Mouse (Mus musculus) midbrain, embryonic 10.5 days (tissue): ENCODE measurements around the gene Prkca. TPM values are rescaled to one million over a fixed set of nuclear protein-coding genes. Genes with fewer than 3 reads are reported as not detected.

ENCODE experiments used
- DNase-seq: peaks from one replicate; pipeline ENCODE4 v3.0.0-alpha.2; 2017; ENCODE audit warnings: low spot score
- H3K27ac ChIP-seq: fragments of 300-500 bp; sonication (generic); replicated peaks from 2 replicates; pipeline ENCODE4 v1.5.1; 2016; ENCODE audit warnings: mild to moderate bottlenecking
- H3K27me3 ChIP-seq: fragments of 300-500 bp; sonication (generic); 2 replicates; pipeline ENCODE4 v1.6.1; 2016; ENCODE audit warnings: low read depth, mild to moderate bottlenecking; ENCODE audit not compliant: poor library complexity, severe bottlenecking
- H3K36me3 ChIP-seq: fragments of 300-500 bp; sonication (generic); 2 replicates; pipeline ENCODE4 v1.6.1; 2016; ENCODE audit warnings: mild to moderate bottlenecking, moderate library complexity
- H3K4me1 ChIP-seq: fragments of 300-500 bp; sonication (generic); 2 replicates; pipeline ENCODE4 v1.6.1; 2016
- H3K4me3 ChIP-seq: fragments of 300-500 bp; sonication (generic); 2 replicates; pipeline ENCODE4 v1.5.1; 2016; ENCODE audit warnings: mild to moderate bottlenecking, moderate library complexity
- H3K9me3 ChIP-seq: fragments of 300-500 bp; sonication (generic); replicated peaks from 2 replicates; pipeline ENCODE4 v1.6.1; 2016; ENCODE audit warnings: mild to moderate bottlenecking
- WGBS: fragments of 180-500 bp; shearing (Covaris S2); methylation state at CpG from one replicate; pipeline ENCODE4 v1.1.7; 2016; 5-methylcytosine and 5-hydroxymethylcytosine counted together
- polyA plus RNA-seq: library from polyadenylated mRNA; unstranded; fragments of >200 nt; fragmentation: Nextera tagmentation; extraction: Ambion mirVana; gene quantifications from 2 replicates; pipeline ENCODE4 v1.2.1, GENCODE M21; 2016

Gene Prkca
- polyA plus RNA-seq, 1 experiment from 2014 or later = 2.5 TPM

DNA sequence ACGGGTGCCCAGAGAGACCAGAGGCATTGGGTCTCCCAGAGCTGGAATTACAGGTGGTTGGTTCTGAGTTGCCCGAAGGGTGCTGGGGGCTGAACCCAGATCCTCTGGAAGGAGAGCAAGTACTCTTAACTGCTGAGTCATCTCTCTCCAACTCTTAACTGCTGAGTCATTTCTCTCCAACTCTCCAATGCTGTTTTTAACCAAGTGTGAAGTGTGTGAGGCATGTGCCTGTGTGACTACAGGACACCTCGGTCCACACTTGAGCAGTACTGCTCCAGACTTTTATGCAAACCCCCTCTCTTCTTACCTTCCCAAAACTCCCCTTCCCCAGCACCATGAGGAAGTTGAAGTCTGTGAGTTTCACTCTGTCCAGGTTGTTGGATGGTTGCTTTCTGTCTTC lies 357.8 kb downstream of the Prkca start:
- Histone ChIP-seq H3K27me3 (peaks cover 12% of the 10 kb centered on the region), H3K27ac (no peak overlapping the region), H3K4me1 (peaks cover 10% of the 10 kb centered on the region), H3K36me3 (no peaks in the 10 kb centered on the region), H3K9me3 (no peaks in the 10 kb centered on the region), H3K4me3 (no peak overlapping the region)
- no peak for DNase-seq
- 92% methylated on average over 3 of the region's 3 CpGs for WGBS

DNA sequence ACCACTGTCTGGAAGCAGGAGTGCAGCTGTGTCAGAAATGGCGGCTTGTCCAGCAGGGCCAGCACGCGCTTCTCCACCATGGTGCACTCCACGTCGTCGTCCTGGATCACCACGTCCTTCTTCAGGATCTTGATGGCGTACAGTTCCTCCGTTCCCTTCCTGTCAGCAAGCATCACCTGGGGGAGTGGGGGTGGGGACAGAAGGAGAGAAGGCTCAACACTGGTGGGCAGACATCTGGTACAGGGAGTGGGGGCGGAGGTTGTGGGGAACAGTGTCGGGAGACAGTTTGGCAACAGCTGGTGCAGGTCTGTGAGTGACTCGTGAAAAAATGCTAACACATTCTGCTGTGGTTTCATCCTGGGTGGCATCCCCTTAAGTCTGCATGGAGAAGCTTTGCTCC lies 359.8 kb downstream of the Prkca start:
- 93% methylated on average over 12 of the region's 12 CpGs for WGBS
- H3K9me3 ChIP-seq = no peaks in the 10 kb centered on the region
- H3K36me3 ChIP-seq = no peaks in the 10 kb centered on the region
- no peak overlapping the region for H3K4me3 ChIP-seq
- peaks cover 21% of the 10 kb centered on the region for H3K27me3 ChIP-seq
- H3K4me1 ChIP-seq = peaks cover 26% of the 10 kb centered on the region
- H3K27ac ChIP-seq = no peak overlapping the region
- DNase-seq = no peak

DNA sequence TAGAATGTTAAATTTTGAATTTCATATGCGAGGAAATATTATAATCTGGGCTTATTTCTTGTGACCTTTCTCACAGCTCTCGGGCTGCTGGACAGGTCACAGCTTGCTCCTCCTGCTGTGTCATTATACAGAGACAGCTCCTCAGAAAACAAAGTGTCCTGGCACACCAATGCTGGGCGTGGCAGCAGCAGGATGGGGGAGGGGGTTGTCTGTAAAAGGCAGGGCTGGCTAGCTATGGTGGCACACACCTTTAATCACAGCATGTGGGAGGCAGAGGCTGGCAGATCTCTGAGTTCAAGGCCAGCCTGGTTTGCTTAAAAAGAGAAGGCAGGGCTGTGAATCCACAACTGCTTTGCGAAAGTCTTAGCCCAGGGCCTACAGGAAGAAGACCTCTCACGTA lies 360.5 kb downstream of the Prkca start:
- 61% methylated on average over 5 of the region's 5 CpGs for WGBS
- Histone ChIP-seq H3K27ac (no peak overlapping the region), H3K27me3 (peaks cover 23% of the 10 kb centered on the region), H3K9me3 (no peaks in the 10 kb centered on the region), H3K4me3 (no peak overlapping the region), H3K4me1 (peaks cover 29% of the 10 kb centered on the region), H3K36me3 (no peaks in the 10 kb centered on the region)
- DNase-seq = no peak

DNA sequence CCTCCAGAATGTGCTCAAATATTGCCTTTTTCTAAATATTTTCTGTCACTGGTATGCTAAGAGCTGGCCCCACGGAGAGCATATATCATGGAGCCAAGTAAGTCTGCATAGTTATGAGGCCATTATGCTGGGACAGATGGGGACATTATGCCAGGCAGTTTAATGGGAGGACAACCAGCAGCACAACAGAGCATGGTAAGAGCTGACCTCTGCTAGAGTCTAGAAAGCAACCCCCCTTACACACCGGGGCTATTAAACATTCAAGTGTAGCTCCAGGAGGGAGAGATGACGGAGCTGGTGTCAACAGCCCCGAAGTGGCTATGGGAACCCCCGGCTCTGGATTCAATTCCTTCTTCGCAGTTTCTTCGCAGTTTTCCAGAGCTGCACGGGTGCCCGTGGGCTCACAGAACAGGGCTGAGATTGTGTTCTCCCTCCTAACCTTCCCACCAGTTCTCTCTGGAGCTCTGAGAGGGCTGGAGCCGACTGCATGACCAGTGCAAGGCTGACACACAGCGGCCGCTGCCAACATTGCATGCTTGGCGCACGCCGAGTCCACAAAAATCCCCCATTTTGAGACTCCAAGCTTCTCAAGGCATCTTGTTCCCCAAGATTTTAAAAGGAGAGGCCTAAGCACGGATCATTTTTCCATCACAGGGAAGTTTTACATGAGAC lies 361.4 kb downstream of the Prkca start:
- H3K27me3 ChIP-seq = peaks cover 23% of the 10 kb centered on the region
- peak; percentile 81 for DNase-seq
- H3K9me3 ChIP-seq = no peaks in the 10 kb centered on the region
- H3K36me3 ChIP-seq = no peaks in the 10 kb centered on the region
- WGBS = 27% methylated on average over 16 of the region's 16 CpGs
- H3K4me3 ChIP-seq = no peak overlapping the region
- no peak overlapping the region for H3K27ac ChIP-seq
- peaks cover 29% of the 10 kb centered on the region for H3K4me1 ChIP-seq

DNA sequence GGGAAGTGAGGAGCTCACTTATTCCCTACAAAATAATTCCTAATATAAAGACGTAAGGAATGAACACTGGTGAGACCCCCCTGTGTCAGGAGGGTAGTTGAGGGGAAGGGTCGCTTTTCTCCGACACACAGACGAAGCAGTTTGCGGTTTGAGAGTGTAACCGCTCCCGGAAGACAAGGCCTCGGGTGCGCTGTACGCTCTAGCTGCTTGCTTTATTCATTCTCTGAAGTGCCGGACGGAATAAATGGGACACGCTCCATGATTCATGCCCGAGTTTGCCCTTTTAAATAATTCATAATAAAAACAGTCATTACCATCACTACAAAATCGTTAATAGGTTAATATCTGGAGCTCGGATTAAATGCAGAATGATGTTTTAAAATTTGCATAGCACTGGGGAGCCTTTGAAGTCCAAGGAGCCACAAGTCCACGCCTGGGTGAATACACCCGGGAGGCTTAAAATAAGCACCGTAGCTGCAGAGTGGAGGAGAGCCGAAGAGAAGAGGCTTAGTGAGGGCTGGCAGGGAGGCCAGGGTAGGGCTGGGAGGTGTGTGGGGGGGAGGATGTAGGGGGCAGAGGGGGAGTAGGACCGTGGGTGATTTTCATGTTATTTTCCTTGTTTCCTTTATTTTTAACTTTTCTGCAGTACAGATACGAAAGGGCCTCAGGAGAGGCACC lies 364.1 kb downstream of the Prkca start:
- Histone ChIP-seq H3K27ac (0 out of 2 replicates have a peak overlapping the region, but pooled peaks have one; percentile 46), H3K27me3 (peaks cover 23% of the 10 kb centered on the region), H3K4me3 (peak overlapping the region; percentile 26; the same call in 1 of the 2 replicates), H3K9me3 (no peaks in the 10 kb centered on the region), H3K4me1 (peaks cover 29% of the 10 kb centered on the region), H3K36me3 (no peaks in the 10 kb centered on the region)
- WGBS = 30% methylated on average over 22 of the region's 22 CpGs
- DNase-seq = peak; percentile 28

DNA sequence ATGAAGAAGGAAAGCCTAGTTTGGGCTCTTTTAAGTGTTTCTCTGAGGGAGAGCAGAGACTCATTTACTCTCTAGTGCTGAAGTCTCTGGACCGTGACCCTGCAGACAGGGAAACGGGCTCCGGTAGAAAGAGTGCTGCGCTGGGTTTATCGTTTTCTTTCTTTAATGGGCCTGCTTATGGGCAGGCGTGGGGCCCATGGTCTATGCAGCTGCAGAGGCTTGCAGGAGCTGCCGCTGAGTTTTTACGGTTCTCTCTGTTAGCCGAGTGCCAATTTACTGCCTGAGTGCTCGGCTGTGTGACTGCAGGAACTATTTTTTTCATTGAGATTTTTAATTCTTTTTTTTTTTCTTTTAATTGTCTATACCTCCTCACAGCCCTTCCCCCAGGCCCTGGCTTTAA lies 373.8 kb downstream of the Prkca start:
- no peaks in the 10 kb centered on the region for H3K27me3 ChIP-seq
- no peaks in the 10 kb centered on the region for H3K36me3 ChIP-seq
- peaks cover 26% of the 10 kb centered on the region for H3K4me1 ChIP-seq
- H3K27ac ChIP-seq = 0 out of 2 replicates have a peak overlapping the region, but pooled peaks have one; percentile 1
- H3K4me3 ChIP-seq = no peak overlapping the region
- H3K9me3 ChIP-seq = no peaks in the 10 kb centered on the region
- WGBS = 44% methylated on average over 10 of the region's 10 CpGs
- DNase-seq = no peak

DNA sequence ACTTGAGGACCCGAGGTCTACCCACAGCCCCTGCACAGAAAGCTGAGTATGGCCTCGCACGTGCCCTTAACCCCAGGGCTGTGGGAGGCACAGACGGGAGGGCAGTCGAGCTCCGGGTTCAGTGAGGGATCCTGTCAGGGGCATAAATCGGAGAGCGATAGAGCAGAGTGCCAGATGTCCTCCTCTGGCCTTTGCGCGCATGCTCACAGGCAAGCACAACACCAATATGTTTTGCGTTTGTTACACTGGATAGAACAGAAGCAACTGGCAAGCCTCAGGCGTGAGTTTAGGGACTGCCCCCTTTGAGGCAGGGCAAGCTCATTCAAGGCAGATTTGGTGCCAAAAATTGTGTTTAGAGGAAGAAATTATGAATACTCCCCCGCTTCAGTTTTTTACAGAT lies 375.6 kb downstream of the Prkca start:
- no peak for DNase-seq
- H3K27me3 ChIP-seq = no peaks in the 10 kb centered on the region
- H3K4me3 ChIP-seq = no peak overlapping the region
- H3K27ac ChIP-seq = 0 out of 2 replicates have a peak overlapping the region, but pooled peaks have one; percentile 23
- WGBS = 84% methylated on average over 13 of the region's 13 CpGs
- no peaks in the 10 kb centered on the region for H3K9me3 ChIP-seq
- H3K4me1 ChIP-seq = peaks cover 26% of the 10 kb centered on the region
- no peaks in the 10 kb centered on the region for H3K36me3 ChIP-seq

DNA sequence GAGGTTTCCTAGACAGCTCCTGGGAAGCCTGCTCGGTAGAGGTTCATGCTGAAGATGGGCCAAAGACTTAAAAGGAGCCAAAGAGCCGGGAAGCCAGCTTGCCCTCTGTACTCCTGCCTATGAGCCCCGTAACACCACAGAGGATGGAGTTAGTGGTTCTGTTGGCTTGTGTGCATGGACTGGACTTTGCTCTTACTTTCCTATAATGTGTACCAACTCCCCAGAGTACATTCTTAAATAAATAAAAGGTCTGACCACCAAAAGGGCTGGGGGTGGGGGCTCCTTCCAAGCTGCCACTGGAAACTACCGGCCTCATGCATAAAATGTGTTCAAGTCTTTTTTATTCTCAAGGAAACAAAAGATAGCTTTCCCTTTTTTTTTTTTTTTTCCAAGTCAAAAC lies 377.5 kb downstream of the Prkca start:
- WGBS = 89% methylated on average over 4 of the region's 4 CpGs
- no peaks in the 10 kb centered on the region for H3K9me3 ChIP-seq
- H3K27me3 ChIP-seq = no peaks in the 10 kb centered on the region
- H3K4me3 ChIP-seq = no peak overlapping the region
- H3K4me1 ChIP-seq = peaks cover 26% of the 10 kb centered on the region
- no peak for DNase-seq
- no peaks in the 10 kb centered on the region for H3K36me3 ChIP-seq
- H3K27ac ChIP-seq = no peak overlapping the region

DNA sequence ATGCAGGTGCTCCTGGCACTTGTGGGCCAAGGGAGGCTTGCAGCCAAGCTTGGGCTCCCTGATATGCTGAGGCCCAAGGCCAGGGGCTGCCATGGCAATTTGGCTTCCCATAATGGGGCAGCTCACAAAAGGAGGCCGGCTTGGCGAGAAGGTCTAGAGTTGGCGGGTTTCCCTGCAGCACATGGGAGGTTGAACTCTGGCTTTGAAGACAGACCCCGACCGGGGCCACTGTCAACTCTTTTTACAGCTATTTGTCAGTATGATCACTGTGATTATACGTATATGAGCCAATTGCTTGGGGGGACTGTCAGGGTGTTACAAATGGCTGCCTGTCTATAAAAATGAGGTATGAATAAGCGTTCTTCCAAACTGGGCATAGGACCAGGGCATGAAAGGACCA lies 378.3 kb downstream of the Prkca start:
- Histone ChIP-seq H3K4me1 (peaks cover 20% of the 10 kb centered on the region), H3K27me3 (no peaks in the 10 kb centered on the region), H3K36me3 (no peaks in the 10 kb centered on the region), H3K4me3 (no peak overlapping the region), H3K9me3 (no peaks in the 10 kb centered on the region), H3K27ac (no peak overlapping the region)
- DNase-seq = no peak
- 89% methylated on average over 7 of the region's 7 CpGs for WGBS

DNA sequence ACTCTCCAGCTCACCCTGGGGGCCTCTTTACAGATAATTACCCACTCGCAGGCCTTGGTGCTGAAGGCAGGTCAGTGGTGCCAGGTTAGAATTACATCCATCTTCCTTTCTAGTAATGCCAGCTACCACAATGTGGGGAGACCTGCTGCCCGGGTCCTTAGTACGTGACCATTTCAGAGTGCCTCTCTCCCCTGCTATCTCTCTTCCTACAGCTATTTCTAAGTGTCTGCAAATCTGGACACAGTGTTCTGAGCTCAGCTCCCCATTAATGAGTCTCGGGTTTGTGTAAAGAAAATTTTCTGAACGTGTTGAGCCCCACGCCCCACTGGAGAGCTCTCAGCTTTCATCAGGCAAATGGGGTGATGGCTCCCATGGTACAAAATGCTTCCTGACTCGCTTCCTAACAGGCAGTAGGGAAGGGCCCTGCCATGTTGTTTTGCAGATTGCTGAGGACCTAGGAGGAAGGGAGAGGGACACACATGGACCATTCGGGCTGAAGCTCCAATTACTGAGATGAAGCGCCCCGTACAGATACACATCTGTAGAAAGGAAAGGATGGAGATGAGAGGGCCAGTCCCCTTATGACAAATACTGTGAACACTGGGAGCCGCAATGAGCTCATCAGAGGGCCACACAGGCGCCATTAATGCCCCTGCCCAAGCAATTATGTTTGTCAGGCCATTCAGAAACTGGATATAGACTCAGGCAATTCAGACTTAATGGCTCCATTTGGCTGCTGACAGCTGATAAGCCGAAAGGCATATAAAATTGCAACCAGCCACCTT lies 386.0 kb downstream of the Prkca start:
- Histone ChIP-seq H3K27me3 (no peaks in the 10 kb centered on the region), H3K27ac (no peak overlapping the region), H3K4me3 (no peak overlapping the region), H3K4me1 (no peaks in the 10 kb centered on the region), H3K9me3 (no peaks in the 10 kb centered on the region), H3K36me3 (no peaks in the 10 kb centered on the region)
- no peak for DNase-seq
- WGBS = 90% methylated on average over 13 of the region's 13 CpGs

DNA sequence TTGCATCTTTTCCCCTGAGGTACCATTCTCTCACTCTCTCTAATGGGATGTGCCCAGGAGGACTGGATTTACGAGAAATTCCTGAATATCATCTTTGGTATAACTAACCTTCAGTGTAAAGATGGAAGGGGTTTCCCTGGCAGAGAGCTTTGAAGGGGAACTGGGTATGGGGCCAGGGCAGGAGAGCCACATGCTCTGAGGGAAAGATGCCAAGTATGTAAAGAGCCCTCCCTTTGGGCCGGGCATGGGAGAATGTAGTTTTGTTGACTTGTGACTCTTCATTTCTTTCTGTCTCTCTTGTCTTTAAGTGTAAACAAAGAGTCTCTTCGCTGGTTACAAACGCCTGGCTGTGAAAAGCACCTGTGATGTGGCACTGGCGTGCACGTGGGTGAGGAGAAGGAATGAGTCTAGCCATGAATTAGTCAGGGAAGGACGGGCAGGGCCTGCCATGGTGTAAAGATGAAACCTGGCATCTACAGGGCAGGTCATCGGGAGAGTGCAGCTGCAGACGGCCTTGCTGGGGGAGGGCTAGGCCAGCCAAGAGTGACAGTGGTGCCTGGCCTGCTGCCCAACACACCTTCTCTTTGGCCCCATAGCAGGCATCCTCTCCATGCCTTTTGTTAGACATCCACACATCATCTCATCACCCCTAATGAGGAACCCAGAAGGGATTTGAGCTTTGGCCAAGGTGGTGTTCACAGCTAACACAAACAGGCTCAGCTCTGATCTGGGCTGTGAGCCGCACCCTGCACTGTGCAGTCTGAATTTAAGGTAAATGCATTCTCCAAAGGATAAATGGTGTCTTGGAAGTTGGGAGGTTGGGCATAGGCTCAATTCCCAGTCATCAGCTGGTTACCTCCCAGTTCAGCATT lies 388.3 kb downstream of the Prkca start:
- Histone ChIP-seq H3K4me3 (no peak overlapping the region), H3K36me3 (no peaks in the 10 kb centered on the region), H3K4me1 (no peaks in the 10 kb centered on the region), H3K27ac (no peak overlapping the region), H3K27me3 (no peaks in the 10 kb centered on the region), H3K9me3 (no peaks in the 10 kb centered on the region)
- 90% methylated on average over 10 of the region's 10 CpGs for WGBS
- DNase-seq = no peak

DNA sequence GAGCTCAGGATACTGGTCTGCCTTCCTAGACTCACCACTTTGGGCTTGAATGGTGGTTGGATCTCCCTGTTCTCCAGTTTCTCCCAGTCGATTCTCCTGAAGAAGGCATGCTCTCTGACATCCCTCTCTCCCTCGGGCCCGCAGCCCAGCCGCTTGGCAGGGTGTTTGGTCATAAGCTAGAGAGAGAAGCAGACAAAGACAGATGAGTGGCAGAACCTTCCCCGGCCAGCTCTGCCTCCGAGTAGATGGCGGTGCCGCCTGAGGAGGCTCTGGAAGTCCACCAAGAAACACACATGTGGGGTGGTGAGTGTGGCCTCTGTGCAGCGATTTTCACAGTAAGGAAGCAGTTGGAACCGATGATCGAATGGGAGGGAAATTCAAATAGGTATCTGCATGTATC lies 392.3 kb downstream of the Prkca start:
- no peaks in the 10 kb centered on the region for H3K36me3 ChIP-seq
- H3K9me3 ChIP-seq = no peaks in the 10 kb centered on the region
- WGBS = 92% methylated on average over 11 of the region's 11 CpGs
- no peaks in the 10 kb centered on the region for H3K27me3 ChIP-seq
- H3K27ac ChIP-seq = 0 out of 2 replicates have a peak overlapping the region, but pooled peaks have one; percentile 23
- no peak overlapping the region for H3K4me3 ChIP-seq
- peaks cover 9% of the 10 kb centered on the region for H3K4me1 ChIP-seq
- no peak for DNase-seq
